In genomic region chr7:55793952-55794603, GRCm38 (mm10) we compare ENCODE assay signal across 8 mouse cellular contexts. TPM values are rescaled to one million over a fixed set of nuclear protein-coding genes. Genes with fewer than 3 reads are reported as not detected.
DNase-seq lines count a peak whose midpoint lies in the region; ATAC-seq lines count a peak whose summit lies in the region.

Gene Tubgcp5 (plus strand): TSS chr7:55794154.

- peak within 1 kb of the TSS; percentile 95 for H3K9ac ChIP-seq in heart, embryonic 14.5 days (ENCODE audit: low read length)
- peak within 1 kb of the TSS; percentile 85 for H3K9ac ChIP-seq in liver, embryonic 13.5 days
- peak within 1 kb of the TSS; percentile 94 for H3K9ac ChIP-seq in stomach, embryonic 16.5 days (ENCODE audit: low read length)

- H3K9me3 ChIP-seq in heart, embryonic 14.5 days (ENCODE audit: control insufficient read depth, low read length), result no peaks in the 10 kb centered on the region
- H3K9me3 ChIP-seq in liver, embryonic 13.5 days (replicated peaks), result no peaks in the 10 kb centered on the region
- H3K9me3 ChIP-seq in stomach, embryonic 16.5 days (replicated peaks; ENCODE audit: control insufficient read depth, low read length), result no peaks in the 10 kb centered on the region

- peaks cover 32% of the 10 kb centered on the region for H3K36me3 ChIP-seq in heart, embryonic 14.5 days (ENCODE audit: control insufficient read depth, insufficient read depth, low read length)
- H3K36me3 ChIP-seq in liver, embryonic 13.5 days, result peaks cover 26% of the 10 kb centered on the region
- peaks cover 13% of the 10 kb centered on the region; the same call in 1 of the 2 replicates for H3K36me3 ChIP-seq in stomach, embryonic 16.5 days (ENCODE audit: control insufficient read depth, insufficient read depth, low read length)

- H3K4me2 ChIP-seq in heart, embryonic 14.5 days (ENCODE audit: low read length), result peak within 1 kb of the TSS; percentile 69
- H3K4me2 ChIP-seq in liver, embryonic 13.5 days, result peak within 1 kb of the TSS; percentile 77
- H3K4me2 ChIP-seq in stomach, embryonic 16.5 days (ENCODE audit: low read depth, low read length), result peak within 1 kb of the TSS; percentile 67

- no peaks in the 10 kb centered on the region for H3K27me3 ChIP-seq in heart, embryonic 14.5 days (ENCODE audit: control insufficient read depth, insufficient read depth, low read length)
- no peaks in the 10 kb centered on the region for H3K27me3 ChIP-seq in liver, embryonic 13.5 days
- H3K27me3 ChIP-seq in stomach, embryonic 16.5 days (ENCODE audit: control insufficient read depth, insufficient read depth, low read length), result no peaks in the 10 kb centered on the region

- WGBS in heart, embryonic 14.5 days, result under 1% methylated on average over 51 of the region's 51 CpGs
- WGBS in liver, embryonic 13.5 days (ENCODE audit: insufficient replicate concordance), result under 1% methylated on average over 51 of the region's 51 CpGs
- under 1% methylated on average over 51 of the region's 51 CpGs for WGBS in stomach, embryonic 16.5 days

- H3K4me1 ChIP-seq in heart, embryonic 14.5 days (ENCODE audit: control insufficient read depth in 2 of 2, insufficient read depth in 2 of 2, low read length in 2 of 2), result peaks cover 0 to 12% of the 10 kb centered on the region in 2 experiments; a peak in 3 of 4 replicates
- H3K4me1 ChIP-seq in liver, embryonic 13.5 days (replicated peaks), result peaks cover 22% of the 10 kb centered on the region
- peaks cover 12% of the 10 kb centered on the region for H3K4me1 ChIP-seq in stomach, embryonic 16.5 days (ENCODE audit: control insufficient read depth, insufficient read depth, low read length)

- H3K4me3 ChIP-seq in heart, embryonic 14.5 days (ENCODE audit: control insufficient read depth in 1 of 2, insufficient read depth in 1 of 2, low read depth in 1 of 2, low read length in 2 of 2), result peak within 1 kb of the TSS; percentile 75 to 87
- peak within 1 kb of the TSS; percentile 81 for H3K4me3 ChIP-seq in liver, embryonic 13.5 days (replicated peaks)
- H3K4me3 ChIP-seq in stomach, embryonic 16.5 days (replicated peaks; ENCODE audit: low read length), result peak within 1 kb of the TSS; percentile 84

- DNase-seq in c-Kit-negative CD71-positive TER-119-positive erythroid progenitor cells, embryonic 14.5 days (ENCODE audit: low read depth, low spot score), result peak; percentile 90
- peak; percentile 94 for DNase-seq in fibroblast of lung, adult 2 months (ENCODE audit: low read depth)
- DNase-seq in kidney, postnatal 14 days, result peak; percentile 98
- DNase-seq in liver, embryonic 13.5 days, result peak; percentile 95
- peak; percentile 97 for DNase-seq in neural tube, embryonic 10.5 days (ENCODE audit: extremely low spot score, low spot score)

- H3K27ac ChIP-seq in heart, embryonic 14.5 days (replicated peaks in 1 of 2; ENCODE audit: control insufficient read depth in 1 of 2, insufficient read depth in 1 of 2, low read depth in 2 of 2, low read length in 2 of 2), result peak within 1 kb of the TSS; percentile 38 to 46; a peak in 2 of 4 replicates
- H3K27ac ChIP-seq in liver, embryonic 13.5 days, result peak within 1 kb of the TSS; percentile 64; the same call in 1 of the 2 replicates
- H3K27ac ChIP-seq in stomach, embryonic 16.5 days (ENCODE audit: low read length), result peak within 1 kb of the TSS; percentile 73

- ATAC-seq in CD4-positive, CD25-positive, alpha-beta regulatory T cell, adult 4 months, result peak; percentile 100
- ATAC-seq in heart, embryonic 14.5 days (ENCODE audit: insufficient number of reproducible peaks, insufficient read depth, low FRiP score, low read depth), result peak; percentile 98
- peak; percentile 98 for ATAC-seq in liver, embryonic 13.5 days (ENCODE audit: low read depth)
- peak; percentile 100 for ATAC-seq in stomach, embryonic 16.5 days (ENCODE audit: insufficient read depth, low FRiP score)

RNA-seq across cellular contexts. Expression of gene Tubgcp5, which starts in this region (rescaled TPM):
- 10 to 100 TPM; 43.4 to 48.6 TPM for polyA plus RNA-seq in CD4-positive, CD25-positive, alpha-beta regulatory T cell, adult 4 months (2017; shearing (Covaris generic))
- 16.4 and 19.2 TPM in 2 replicates for polyA plus RNA-seq in heart, embryonic 14.5 days (2014; fragmentation: Nextera tagmentation; extraction: Ambion mirVana)
- polyA plus RNA-seq in liver, embryonic 13.5 days (2015; fragmentation: Nextera tagmentation; extraction: Ambion mirVana), result 7.9 and 10.9 TPM in 2 replicates
- polyA plus RNA-seq in stomach, embryonic 16.5 days (2015; fragmentation: Nextera tagmentation; extraction: Ambion mirVana), result 25.7 and 31.5 TPM in 2 replicates

Comparison
In these comparisons a context has a peak if more than half of its experiments do, and no peak if none do; other contexts are left out.
1. Peak in every context shown above with its lines: DNase-seq, ATAC-seq, H3K4me3 ChIP-seq and H3K27ac ChIP-seq.